Mouse (Mus musculus) limb, embryonic 15.5 days (tissue): ENCODE measurements around the gene Cdyl. TPM values are rescaled to one million over a fixed set of nuclear protein-coding genes. Genes with fewer than 3 reads are reported as not detected.
A peak's percentile ranks its signal among the peaks of the same experiment; 100 is the strongest.

Source experiments
- ATAC-seq: fragments of 200-750 bp; cut with Nextera tagmentation; 2 replicates; pipeline ENCODE4 v1.8.0; 2017; ENCODE audit warnings: low read depth, moderate TSS enrichment; ENCODE audit not compliant: insufficient number of reproducible peaks, low FRiP score, low TSS enrichment
- H3K27ac ChIP-seq: fragments of 300-500 bp; sonication (generic); 2 replicates; pipeline ENCODE4 v1.5.1; 2015; ENCODE audit warnings: moderate library complexity, mild to moderate bottlenecking, inconsistent platforms
- H3K27me3 ChIP-seq: fragments of 300-500 bp; sonication (generic); 2 replicates; pipeline ENCODE4 v1.6.1; 2015; ENCODE audit warnings: inconsistent platforms
- H3K36me3 ChIP-seq: fragments of 300-500 bp; sonication (generic); 2 replicates; pipeline ENCODE4 v1.6.1; 2015; ENCODE audit warnings: inconsistent platforms
- H3K4me1 ChIP-seq: fragments of 300-500 bp; sonication (generic); 2 replicates; pipeline ENCODE4 v1.6.1; 2015; ENCODE audit warnings: inconsistent platforms
- H3K4me2 ChIP-seq: fragments of 300-500 bp; sonication (generic); 2 replicates; pipeline ENCODE4 v1.6.1; 2015; ENCODE audit warnings: mild to moderate bottlenecking, inconsistent platforms
- H3K4me3 ChIP-seq: fragments of 300-500 bp; sonication (generic); 2 replicates; pipeline ENCODE4 v1.5.1; 2015; ENCODE audit warnings: mild to moderate bottlenecking, inconsistent platforms
- H3K9ac ChIP-seq: fragments of 300-500 bp; sonication (generic); 2 replicates; pipeline ENCODE4 v1.6.1; 2015; ENCODE audit warnings: inconsistent platforms
- H3K9me3 ChIP-seq: fragments of 300-500 bp; sonication (generic); 2 replicates; pipeline ENCODE4 v1.6.1; 2016; ENCODE audit warnings: inconsistent platforms
- WGBS: fragments of 180-500 bp; shearing (Covaris S2); methylation state at CpG from one replicate; pipeline ENCODE4 v1.1.7; 2015; 5-methylcytosine and 5-hydroxymethylcytosine counted together
- polyA plus RNA-seq: library from polyadenylated mRNA; unstranded; fragments of >200 nt; fragmentation: Nextera tagmentation; extraction: Ambion mirVana; gene quantifications from 2 replicates; pipeline ENCODE4 v1.2.1, GENCODE M21; 2015

Cdyl gene
- polyA plus RNA-seq, 1 experiment from 2014 or later = 16.6 TPM

DNA sequence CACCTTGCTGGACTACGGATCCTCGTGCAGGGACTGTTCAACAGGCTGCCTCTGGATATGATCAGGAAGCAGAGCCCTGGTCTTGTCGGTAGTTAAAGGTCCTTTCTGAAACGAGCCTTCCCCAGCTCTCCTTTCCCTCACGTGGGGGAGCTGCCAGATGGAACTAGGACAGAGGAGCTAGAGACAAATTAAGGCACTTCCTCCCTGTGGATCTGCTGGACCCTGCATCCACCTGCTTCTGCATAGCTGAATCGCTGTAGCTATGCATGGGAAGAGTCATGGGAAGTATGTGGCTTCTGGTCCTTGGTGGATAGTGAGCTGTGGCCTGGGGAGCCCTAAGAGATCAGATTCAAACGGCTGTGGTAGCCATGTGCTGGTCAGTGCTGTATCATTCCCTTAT, 134.7 kb downstream of the Cdyl start:
- H3K4me1 ChIP-seq = peaks cover 35% of the 10 kb centered on the region
- H3K27ac ChIP-seq = no peak overlapping the region
- no peak overlapping the region for H3K4me2 ChIP-seq
- no peak overlapping the region for H3K4me3 ChIP-seq
- no peaks in the 10 kb centered on the region for H3K27me3 ChIP-seq
- WGBS = 46% methylated on average over 7 of the region's 7 CpGs
- no peak overlapping the region for H3K9ac ChIP-seq
- H3K9me3 ChIP-seq = no peaks in the 10 kb centered on the region
- ATAC-seq = no peak
- H3K36me3 ChIP-seq = no peaks in the 10 kb centered on the region

GRCm38 (mm10) chr13:35794774-35795173, 135.1 kb downstream of the Cdyl start:
- no peak for ATAC-seq
- 74% methylated on average over 4 of the region's 4 CpGs for whole genome bisulfite sequencing
- H3K27me3 ChIP-seq = no peaks in the 10 kb centered on the region
- no peak overlapping the region for H3K9ac ChIP-seq
- H3K4me1 ChIP-seq = peaks cover 35% of the 10 kb centered on the region
- no peaks in the 10 kb centered on the region for H3K36me3 ChIP-seq
- no peak overlapping the region for H3K27ac ChIP-seq
- no peaks in the 10 kb centered on the region for H3K9me3 ChIP-seq
- no peak overlapping the region for H3K4me2 ChIP-seq
- H3K4me3 ChIP-seq = no peak overlapping the region

DNA sequence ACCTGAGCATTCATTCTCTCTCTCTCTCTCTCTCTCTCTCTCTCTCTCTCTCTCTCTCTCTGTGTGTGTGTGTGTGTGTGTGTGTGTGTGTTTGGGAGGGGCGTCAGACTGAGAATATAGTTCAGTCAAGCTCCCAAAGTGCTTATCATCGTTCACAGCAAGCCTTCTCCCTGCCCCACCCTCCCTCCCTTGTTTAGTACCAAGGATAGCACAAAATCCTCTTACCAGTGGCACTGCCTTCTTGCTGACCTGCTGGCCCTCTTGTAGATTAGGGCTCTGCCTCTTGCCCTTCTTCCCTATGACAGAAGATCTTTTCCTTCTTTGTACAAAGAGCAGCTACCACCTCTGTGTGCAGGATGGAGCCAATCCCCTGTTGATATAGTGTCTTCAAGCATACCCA, 136.3 kb downstream of the Cdyl start:
- H3K36me3 ChIP-seq = no peaks in the 10 kb centered on the region
- H3K4me3 ChIP-seq = no peak overlapping the region
- no peak for ATAC-seq
- H3K4me1 ChIP-seq = peaks cover 33% of the 10 kb centered on the region
- no peak overlapping the region for H3K4me2 ChIP-seq
- WGBS = 67% methylated on average over 2 of the region's 2 CpGs
- H3K27me3 ChIP-seq = no peaks in the 10 kb centered on the region
- H3K27ac ChIP-seq = no peak overlapping the region
- H3K9ac ChIP-seq = no peak overlapping the region
- H3K9me3 ChIP-seq = no peaks in the 10 kb centered on the region

GRCm38 (mm10) chr13:35796352-35796751, 136.7 kb downstream of the Cdyl start:
- Histone ChIP-seq H3K9ac (no peak overlapping the region), H3K4me1 (peaks cover 33% of the 10 kb centered on the region)

GRCm38 (mm10) chr13:35797811-35798522, 138.3 kb downstream of the Cdyl start:
- no peak for ATAC-seq
- 82% methylated on average over 13 of the region's 13 CpGs for WGBS
- H3K9ac ChIP-seq = no peak overlapping the region

More at GRCm38 (mm10) chr13:35796352-35796751, 136.7 kb downstream of the Cdyl start:
- H3K4me2 ChIP-seq = no peak overlapping the region
- no peak for ATAC-seq
- 52% methylated on average over 4 of the region's 4 CpGs for WGBS
- H3K36me3 ChIP-seq = no peaks in the 10 kb centered on the region
- H3K4me3 ChIP-seq = no peak overlapping the region
- no peaks in the 10 kb centered on the region for H3K9me3 ChIP-seq
- H3K27me3 ChIP-seq = no peaks in the 10 kb centered on the region
- no peak overlapping the region for H3K27ac ChIP-seq

DNA sequence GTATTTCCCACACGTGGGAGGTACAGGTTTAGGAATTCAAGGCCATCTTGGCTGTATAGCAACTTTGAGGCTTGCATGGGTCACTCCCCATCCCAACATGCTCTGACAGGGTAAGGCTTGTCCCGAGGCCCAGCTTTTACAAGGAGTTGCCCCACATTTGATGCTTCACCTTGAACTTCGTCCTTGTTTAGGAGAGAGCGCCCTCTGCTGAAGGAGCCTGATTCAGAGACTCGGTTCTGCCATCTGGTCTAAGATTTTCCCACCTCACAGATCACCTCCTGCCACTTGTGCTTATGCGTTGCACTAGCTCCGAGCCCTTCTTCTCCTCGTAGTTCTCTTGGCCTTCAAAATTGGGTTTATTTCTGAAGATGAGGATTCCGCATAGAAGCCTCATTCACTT, 139.0 kb downstream of the Cdyl start:
- peaks cover 29% of the 10 kb centered on the region for H3K4me1 ChIP-seq
- WGBS = 60% methylated on average over 9 of the region's 9 CpGs
- no peak for ATAC-seq

More at GRCm38 (mm10) chr13:35797811-35798522, 138.3 kb downstream of the Cdyl start:
- Histone ChIP-seq H3K27me3 (no peaks in the 10 kb centered on the region), H3K4me3 (no peak overlapping the region), H3K4me2 (no peak overlapping the region), H3K27ac (no peak overlapping the region), H3K9me3 (no peaks in the 10 kb centered on the region), H3K4me1 (peaks cover 31% of the 10 kb centered on the region), H3K36me3 (no peaks in the 10 kb centered on the region)

GRCm38 (mm10) chr13:35800270-35800669, 140.6 kb downstream of the Cdyl start:
- ATAC-seq = no peak
- H3K4me3 ChIP-seq = no peak overlapping the region
- 75% methylated on average over 7 of the region's 7 CpGs for WGBS
- peaks cover 23% of the 10 kb centered on the region for H3K4me1 ChIP-seq
- H3K4me2 ChIP-seq = no peak overlapping the region
- H3K27me3 ChIP-seq = no peaks in the 10 kb centered on the region
- H3K27ac ChIP-seq = no peak overlapping the region
- H3K9me3 ChIP-seq = no peaks in the 10 kb centered on the region
- H3K36me3 ChIP-seq = no peaks in the 10 kb centered on the region
- no peak overlapping the region for H3K9ac ChIP-seq

More for the DNA sequence above, 139.0 kb downstream of the Cdyl start:
- no peak overlapping the region for H3K9ac ChIP-seq
- no peaks in the 10 kb centered on the region for H3K36me3 ChIP-seq
- no peaks in the 10 kb centered on the region for H3K27me3 ChIP-seq
- H3K27ac ChIP-seq = no peak overlapping the region
- no peak overlapping the region for H3K4me2 ChIP-seq
- no peak overlapping the region for H3K4me3 ChIP-seq
- H3K9me3 ChIP-seq = no peaks in the 10 kb centered on the region

DNA sequence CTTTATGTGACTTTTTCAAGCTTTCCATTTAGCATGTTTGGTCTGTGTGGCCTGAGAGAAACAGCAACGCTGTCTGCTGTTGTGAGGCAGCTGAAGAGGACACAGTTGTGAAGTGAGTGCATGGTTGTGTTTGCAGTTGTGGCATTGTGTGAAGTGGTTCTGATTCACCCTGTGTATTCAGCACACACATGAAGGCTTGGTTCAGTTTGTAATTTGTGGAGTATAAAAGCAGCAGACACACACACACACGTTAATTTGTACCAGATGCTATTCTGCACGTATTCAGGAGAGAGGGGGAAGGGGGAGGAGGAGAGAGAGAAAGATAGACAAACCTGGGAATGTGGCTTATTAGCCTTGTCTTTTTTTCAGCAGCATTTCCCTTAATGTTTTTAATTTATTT, 146.1 kb downstream of the Cdyl start:
- ATAC-seq = no peak
- H3K4me3 ChIP-seq = no peak overlapping the region
- H3K4me1 ChIP-seq = peaks cover 15% of the 10 kb centered on the region; the same call in 1 of the 2 replicates
- H3K36me3 ChIP-seq = no peaks in the 10 kb centered on the region
- no peaks in the 10 kb centered on the region for H3K9me3 ChIP-seq
- H3K27ac ChIP-seq = peak overlapping the region; percentile 22; the same call in 1 of the 2 replicates
- no peak overlapping the region for H3K4me2 ChIP-seq
- WGBS = 30% methylated on average over 3 of the region's 3 CpGs
- H3K9ac ChIP-seq = no peak overlapping the region
- no peaks in the 10 kb centered on the region for H3K27me3 ChIP-seq

DNA sequence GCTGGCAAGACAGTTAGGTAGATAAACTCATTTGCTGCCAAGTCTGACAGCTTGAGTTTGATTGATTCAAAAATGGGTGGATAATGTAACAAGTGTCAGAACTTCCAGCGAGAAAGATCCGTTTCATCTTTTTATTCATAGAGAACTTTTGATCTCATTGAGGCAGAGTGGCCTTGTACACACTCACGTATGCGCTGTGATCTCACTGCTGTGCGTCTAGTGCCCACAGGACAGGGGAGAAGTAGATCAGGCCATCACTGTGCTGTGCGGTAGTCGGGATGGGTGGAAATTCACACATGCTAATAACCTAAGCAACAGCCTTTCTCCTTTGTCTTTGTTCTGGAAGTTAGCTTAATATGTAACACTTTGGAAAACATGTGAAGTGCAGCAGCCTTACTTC, 146.5 kb downstream of the Cdyl start:
- no peaks in the 10 kb centered on the region for H3K9me3 ChIP-seq
- no peak for ATAC-seq
- H3K4me2 ChIP-seq = no peak overlapping the region
- no peak overlapping the region for H3K4me3 ChIP-seq
- no peaks in the 10 kb centered on the region for H3K36me3 ChIP-seq
- no peaks in the 10 kb centered on the region for H3K27me3 ChIP-seq
- H3K9ac ChIP-seq = no peak overlapping the region
- H3K27ac ChIP-seq = 0 out of 2 replicates have a peak overlapping the region, but pooled peaks have one; percentile 22
- peaks cover 17% of the 10 kb centered on the region; the same call in 1 of the 2 replicates for H3K4me1 ChIP-seq
- WGBS = 60% methylated on average over 7 of the region's 7 CpGs

DNA sequence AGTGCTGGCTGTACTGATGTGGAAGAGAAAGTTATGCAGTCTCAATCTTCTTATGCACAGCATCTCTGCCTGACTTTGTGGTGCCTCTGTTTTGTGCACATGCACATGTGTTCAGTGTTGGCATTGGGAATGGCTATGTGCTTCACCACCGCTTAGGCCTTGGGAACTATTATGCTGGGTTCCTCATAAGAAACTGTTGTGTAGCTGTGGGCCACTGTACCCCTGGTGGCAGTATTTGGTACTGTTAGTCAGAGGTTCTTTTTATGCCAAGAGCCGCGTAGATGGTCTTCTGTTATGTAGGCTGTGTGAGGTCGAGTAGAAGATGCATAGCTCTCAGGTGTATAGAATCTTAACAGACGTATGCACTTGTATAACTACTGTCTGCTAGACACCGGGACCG, 147.4 kb downstream of the Cdyl start:
- H3K9me3 ChIP-seq = no peaks in the 10 kb centered on the region
- H3K36me3 ChIP-seq = no peaks in the 10 kb centered on the region
- no peaks in the 10 kb centered on the region for H3K27me3 ChIP-seq
- WGBS = 96% methylated on average over 7 of the region's 7 CpGs
- no peak overlapping the region for H3K4me3 ChIP-seq
- no peak overlapping the region for H3K9ac ChIP-seq
- H3K4me2 ChIP-seq = no peak overlapping the region
- ATAC-seq = no peak
- H3K4me1 ChIP-seq = peaks cover 25% of the 10 kb centered on the region
- no peak overlapping the region for H3K27ac ChIP-seq

GRCm38 (mm10) chr13:35807525-35807924, 147.9 kb downstream of the Cdyl start:
- H3K9me3 ChIP-seq = no peaks in the 10 kb centered on the region
- H3K4me1 ChIP-seq = peaks cover 29% of the 10 kb centered on the region
- no peak overlapping the region for H3K9ac ChIP-seq
- H3K27me3 ChIP-seq = no peaks in the 10 kb centered on the region
- H3K36me3 ChIP-seq = no peaks in the 10 kb centered on the region
- 95% methylated on average over 4 of the region's 4 CpGs for WGBS
- H3K4me3 ChIP-seq = no peak overlapping the region
- no peak overlapping the region for H3K4me2 ChIP-seq
- no peak overlapping the region for H3K27ac ChIP-seq
- ATAC-seq = no peak

- Histone ChIP-seq H3K9ac (no peak overlapping the region), H3K9me3 (no peaks in the 10 kb centered on the region), H3K36me3 (no peaks in the 10 kb centered on the region), H3K4me2 (no peak overlapping the region), H3K4me3 (no peak overlapping the region), H3K4me1 (peaks cover 31% of the 10 kb centered on the region), H3K27ac (no peak overlapping the region), H3K27me3 (no peaks in the 10 kb centered on the region)
- WGBS = 83% methylated on average over 8 of the region's 8 CpGs
- ATAC-seq = no peak
Measured at GRCm38 (mm10) chr13:35807940-35808339, 148.3 kb downstream of the Cdyl start.
